ENCODE assay signal across 12 mouse cellular contexts in genomic region chr5:115437945-115438315, GRCm38 (mm10). TPM values are rescaled to one million over a fixed set of nuclear protein-coding genes. Genes with fewer than 3 reads are reported as not detected.
DNase-seq lines count a peak whose midpoint lies in the region; ATAC-seq and TF ChIP-seq lines count a peak whose summit lies in the region.
"Had no signal": no experiment of that assay in that cellular context is flagged by ENCODE, and none has a peak within 500 bp of the region (broad histone marks: within the 10 kb centered on the region; RNA-seq: fewer than 3 reads in every experiment).

No protein-coding gene starts in this region.

- peak overlapping the region; percentile 31; the same call in 1 of the 2 replicates for H3K4me3 ChIP-seq in embryonic facial prominence, embryonic 12.5 days
- no peak overlapping the region for H3K4me3 ChIP-seq in hindbrain, embryonic 14.5 days (replicated peaks; ENCODE audit: low read length)
- no peak overlapping the region for H3K4me3 ChIP-seq in midbrain, postnatal 0 days (ENCODE audit: low read depth, low read length)
- H3K4me3 ChIP-seq: intestine, embryonic 15.5 days; megakaryocyte, embryonic 14.5 days had no signal

- H3K9ac ChIP-seq in embryonic facial prominence, embryonic 12.5 days, result peak overlapping the region; percentile 37
- peak overlapping the region; percentile 80 for H3K9ac ChIP-seq in hindbrain, embryonic 14.5 days
- H3K9ac ChIP-seq in midbrain, postnatal 0 days (replicated peaks; ENCODE audit: low read length, poor library complexity, severe bottlenecking), result 0 out of 2 replicates have a peak overlapping the region, but pooled peaks have one; percentile 9
- H3K9ac ChIP-seq: intestine, embryonic 15.5 days had no signal

- peaks cover 46% of the 10 kb centered on the region for H3K36me3 ChIP-seq in embryonic facial prominence, embryonic 12.5 days
- H3K36me3 ChIP-seq in hindbrain, embryonic 14.5 days (replicated peaks; ENCODE audit: control insufficient read depth, insufficient read depth), result peaks cover 54% of the 10 kb centered on the region
- peaks cover 9% of the 10 kb centered on the region; the same call in 1 of the 2 replicates for H3K36me3 ChIP-seq in midbrain, postnatal 0 days (ENCODE audit: insufficient read depth, low read length)

- H3K27me3 ChIP-seq in embryonic facial prominence, embryonic 12.5 days, result no peaks in the 10 kb centered on the region
- H3K27me3 ChIP-seq in hindbrain, embryonic 14.5 days (ENCODE audit: control insufficient read depth, insufficient read depth, low read length), result no peaks in the 10 kb centered on the region
- H3K27me3 ChIP-seq in midbrain, postnatal 0 days (ENCODE audit: insufficient read depth, low read length), result no peaks in the 10 kb centered on the region
- H3K27me3 ChIP-seq: intestine, embryonic 15.5 days had no signal

- ATAC-seq in embryonic facial prominence, embryonic 12.5 days (ENCODE audit: insufficient number of reproducible peaks, insufficient read depth, low FRiP score, low TSS enrichment), result peak; percentile 11; the same call in 1 of the 2 replicates
- no peak for ATAC-seq in hindbrain, embryonic 14.5 days (ENCODE audit: low FRiP score)
- ATAC-seq in midbrain, postnatal 0 days (ENCODE audit: low FRiP score), result no peak
- ATAC-seq: intestine, embryonic 15.5 days had no signal

- DNase-seq in brain, embryonic 14.5 days (ENCODE audit: low read depth), result peak; percentile 87
- DNase-seq in hindbrain, embryonic 14.5 days (ENCODE audit: low spot score), result no peak
- DNase-seq in midbrain, postnatal 0 days (ENCODE audit: low spot score), result no peak
- DNase-seq in adrenal gland, postnatal 14 days, result no peak
- DNase-seq in kidney, adult 9 months, result no peak
- DNase-seq in adrenal gland, adult (ENCODE audit: inconsistent age in 2 of 2, low spot score in 1 of 2), result no peak
- DNase-seq: thymus, postnatal 25 days had no signal

- peak overlapping the region; percentile 99 for H3K27ac ChIP-seq in embryonic facial prominence, embryonic 12.5 days
- peak overlapping the region; percentile 100 for H3K27ac ChIP-seq in hindbrain, embryonic 14.5 days
- H3K27ac ChIP-seq in midbrain, postnatal 0 days (ENCODE audit: low read depth, low read length), result peak overlapping the region; percentile 98
- H3K27ac ChIP-seq: intestine, embryonic 15.5 days had no signal

- H3K4me2 ChIP-seq in embryonic facial prominence, embryonic 12.5 days (replicated peaks), result peak overlapping the region; percentile 33
- H3K4me2 ChIP-seq in hindbrain, embryonic 14.5 days (replicated peaks), result peak overlapping the region; percentile 83
- no peak overlapping the region for H3K4me2 ChIP-seq in midbrain, postnatal 0 days (ENCODE audit: low read depth, low read length, poor library complexity, severe bottlenecking)
- H3K4me2 ChIP-seq: intestine, embryonic 15.5 days; liver, embryonic 11.5 days had no signal

- no peak for TF ChIP-seq CTCF in brain, embryonic 14.5 days (IDR thresholded peaks at IDR 0.05; ENCODE audit: borderline replicate concordance, extremely low read depth, insufficient read depth, insufficient read length)
- TF ChIP-seq CTCF in midbrain, postnatal 0 days (IDR thresholded peaks at IDR 0.05), result no peak

- peaks cover 66% of the 10 kb centered on the region for H3K4me1 ChIP-seq in embryonic facial prominence, embryonic 12.5 days
- H3K4me1 ChIP-seq in hindbrain, embryonic 14.5 days (replicated peaks; ENCODE audit: control insufficient read depth, insufficient read depth, low read length), result peaks cover 70% of the 10 kb centered on the region
- peaks cover 32% of the 10 kb centered on the region for H3K4me1 ChIP-seq in midbrain, postnatal 0 days (ENCODE audit: insufficient read depth, low read length)

- no peak for TF ChIP-seq POLR2A in brain, embryonic 14.5 days (IDR thresholded peaks at IDR 0.05; ENCODE audit: borderline replicate concordance, extremely low read depth, insufficient read depth, insufficient read length, poor library complexity, severe bottlenecking)

- no peaks in the 10 kb centered on the region for H3K9me3 ChIP-seq in embryonic facial prominence, embryonic 12.5 days
- H3K9me3 ChIP-seq in hindbrain, embryonic 14.5 days (ENCODE audit: control insufficient read depth, low read length), result no peaks in the 10 kb centered on the region
- H3K9me3 ChIP-seq in midbrain, postnatal 0 days (ENCODE audit: low read length), result no peaks in the 10 kb centered on the region
- H3K9me3 ChIP-seq: intestine, embryonic 15.5 days; megakaryocyte, embryonic 14.5 days had no signal

- 4% methylated on average over 2 of the region's 2 CpGs for WGBS in embryonic facial prominence, embryonic 12.5 days
- WGBS in hindbrain, embryonic 14.5 days, result 0% methylated on average over 2 of the region's 2 CpGs
- 7% methylated on average over 2 of the region's 2 CpGs for WGBS in midbrain, postnatal 0 days

RNA-seq across cellular contexts. Expression of gene Msi1, which starts 8.5 kb away (rescaled TPM):
- 232 and 238 TPM in 2 replicates for polyA plus RNA-seq in brain, embryonic 14.5 days (2012; rRNA removed)
- polyA plus RNA-seq in embryonic facial prominence, embryonic 12.5 days (2016; fragmentation: Nextera tagmentation; extraction: Ambion mirVana), result 38.7 and 40.2 TPM in 2 replicates
- 59.6 and 60.2 TPM in 2 replicates for polyA plus RNA-seq in hindbrain, embryonic 14.5 days (2014; fragmentation: Nextera tagmentation; extraction: Ambion mirVana)
- total RNA-seq in midbrain, postnatal 0 days (2014; rRNA removed), result 72.5 and 82.9 TPM in 2 replicates
- polyA plus RNA-seq in midbrain, postnatal 0 days (2015; fragmentation: Nextera tagmentation; extraction: Ambion mirVana), result 41.1 and 52.1 TPM in 2 replicates
- total RNA-seq in adrenal gland, postnatal 14 days (2021), result 15.2 and 15.8 TPM in 2 replicates
- total RNA-seq: granulocyte monocyte progenitor cell, adult 5-6 weeks had no signal

RNA-seq across cellular contexts. Expression of gene Pla2g1b, which starts 28.1 kb away (rescaled TPM):
- polyA plus RNA-seq in brain, embryonic 14.5 days (2012; rRNA removed), result not detected in 2 replicates
- not detected in 2 replicates for polyA plus RNA-seq in embryonic facial prominence, embryonic 12.5 days (2016; fragmentation: Nextera tagmentation; extraction: Ambion mirVana)
- polyA plus RNA-seq in hindbrain, embryonic 14.5 days (2014; fragmentation: Nextera tagmentation; extraction: Ambion mirVana), result 0.67 TPM in 1 of 2 replicates, not detected in the other
- not detected in 2 replicates for total RNA-seq in midbrain, postnatal 0 days (2014; rRNA removed)
- polyA plus RNA-seq in midbrain, postnatal 0 days (2015; fragmentation: Nextera tagmentation; extraction: Ambion mirVana), result not detected in 2 replicates
- total RNA-seq in adrenal gland, postnatal 14 days (2021), result not detected in 2 replicates
- total RNA-seq: granulocyte monocyte progenitor cell, adult 5-6 weeks had no signal

RNA-seq across cellular contexts. Expression of gene Sirt4, which starts 46.6 kb away (rescaled TPM):
- polyA plus RNA-seq in brain, embryonic 14.5 days (2012; rRNA removed), result 57.3 and 89.4 TPM in 2 replicates
- polyA plus RNA-seq in embryonic facial prominence, embryonic 12.5 days (2016; fragmentation: Nextera tagmentation; extraction: Ambion mirVana), result 23.2 and 25.9 TPM in 2 replicates
- polyA plus RNA-seq in hindbrain, embryonic 14.5 days (2014; fragmentation: Nextera tagmentation; extraction: Ambion mirVana), result 19.1 and 20.3 TPM in 2 replicates
- 19.5 and 25.6 TPM in 2 replicates for total RNA-seq in midbrain, postnatal 0 days (2014; rRNA removed)
- 22.4 and 27.0 TPM in 2 replicates for polyA plus RNA-seq in midbrain, postnatal 0 days (2015; fragmentation: Nextera tagmentation; extraction: Ambion mirVana)
- total RNA-seq in adrenal gland, postnatal 14 days (2021), result 18.1 and 23.5 TPM in 2 replicates

Comparison
In these comparisons a context has a peak if more than half of its experiments do, and no peak if none do; other contexts are left out.
1. H3K9ac ChIP-seq: peak in every context shown above with its lines; median percentile 80 in hindbrain, embryonic 14.5 days; 37 in embryonic facial prominence, embryonic 12.5 days; 9 in midbrain, postnatal 0 days.